Mouse (Mus musculus) ZHBTc4 (cell line): ENCODE measurements at regions not wholly inside any gene's neighbourhood (a gene's known extent, or its start where the extent isn't known, plus 50 kb on each side); places are given as distances from the start of the nearest gene placed in this dataset.

Experiments
- DNase-seq: peaks from one replicate; pipeline ENCODE4 v3.0.0-alpha.2; 2011; ENCODE audit warnings: low read depth, low spot score

GRCm38 (mm10) chr11:38224300-38224699, 988.5 kb upstream of the Tenm2 start:
- DNase-seq: no peak

GRCm38 (mm10) chr11:38203347-38203746, 967.6 kb upstream of the Tenm2 start:
- DNase-seq: peak; percentile 1

- no peak for DNase-seq
These were observed 965.5 kb upstream of the Tenm2 start for GRCm38 (mm10) chr11:38201136-38201741.

GRCm38 (mm10) chr11:38193719-38194118, 958.0 kb upstream of the Tenm2 start:
- no peak for DNase-seq

GRCm38 (mm10) chr11:38191895-38192547, 956.3 kb upstream of the Tenm2 start:
- DNase-seq: no peak

GRCm38 (mm10) chr11:38191437-38191836, 955.7 kb upstream of the Tenm2 start:
- no peak for DNase-seq

- DNase-seq: no peak
These were observed 935.0 kb upstream of the Tenm2 start for GRCm38 (mm10) chr11:38170721-38171120.

- peak; percentile 5 for DNase-seq
These were observed 922.5 kb upstream of the Tenm2 start for GRCm38 (mm10) chr11:38158310-38158709.

GRCm38 (mm10) chr11:38156944-38157343, 921.2 kb upstream of the Tenm2 start:
- no peak for DNase-seq

GRCm38 (mm10) chr11:38155706-38156105, 919.9 kb upstream of the Tenm2 start:
- DNase-seq: no peak

- DNase-seq: no peak
These were observed 907.7 kb upstream of the Tenm2 start for GRCm38 (mm10) chr11:38143436-38143835.

- DNase-seq: no peak
These were observed 893.1 kb upstream of the Tenm2 start for GRCm38 (mm10) chr11:38128851-38129250.

GRCm38 (mm10) chr11:38123789-38124330, 888.1 kb upstream of the Tenm2 start:
- DNase-seq: no peak

- DNase-seq: peak; percentile 5
These were observed 886.7 kb upstream of the Tenm2 start for GRCm38 (mm10) chr11:38122474-38122873.

GRCm38 (mm10) chr11:38121051-38121616, 885.4 kb upstream of the Tenm2 start:
- peak; percentile 90 for DNase-seq

- DNase-seq: no peak
These were observed 882.0 kb upstream of the Tenm2 start for GRCm38 (mm10) chr11:38117741-38118140.

GRCm38 (mm10) chr11:38092202-38092601, 856.4 kb upstream of the Tenm2 start:
- DNase-seq: no peak

- no peak for DNase-seq
These were observed 839.5 kb upstream of the Tenm2 start for GRCm38 (mm10) chr11:38075171-38075732.

GRCm38 (mm10) chr11:38069635-38070034, 833.9 kb upstream of the Tenm2 start:
- DNase-seq: no peak

GRCm38 (mm10) chr11:38067682-38068081, 831.9 kb upstream of the Tenm2 start:
- peak; percentile 1 for DNase-seq

- no peak for DNase-seq
These were observed 830.3 kb upstream of the Tenm2 start for GRCm38 (mm10) chr11:38066091-38066490.

GRCm38 (mm10) chr11:38060105-38060504, 824.3 kb upstream of the Tenm2 start:
- DNase-seq: no peak

- no peak for DNase-seq
These were observed 823.1 kb upstream of the Tenm2 start for GRCm38 (mm10) chr11:38058896-38059295.
